Mouse (Mus musculus) retina, embryonic 14.5 days (tissue): ENCODE results near the gene Tomm40.
"Not testable (repeated sequence)": the region's sequence is repeated elsewhere in the genome, so short reads cannot be mapped to it uniquely, and the experiment has no call there.

ENCODE experiments used
- DNase-seq: peaks from one replicate; pipeline ENCODE4 v3.0.0-alpha.2; 2015; ENCODE audit warnings: low spot score

The Tomm40 gene

DNA sequence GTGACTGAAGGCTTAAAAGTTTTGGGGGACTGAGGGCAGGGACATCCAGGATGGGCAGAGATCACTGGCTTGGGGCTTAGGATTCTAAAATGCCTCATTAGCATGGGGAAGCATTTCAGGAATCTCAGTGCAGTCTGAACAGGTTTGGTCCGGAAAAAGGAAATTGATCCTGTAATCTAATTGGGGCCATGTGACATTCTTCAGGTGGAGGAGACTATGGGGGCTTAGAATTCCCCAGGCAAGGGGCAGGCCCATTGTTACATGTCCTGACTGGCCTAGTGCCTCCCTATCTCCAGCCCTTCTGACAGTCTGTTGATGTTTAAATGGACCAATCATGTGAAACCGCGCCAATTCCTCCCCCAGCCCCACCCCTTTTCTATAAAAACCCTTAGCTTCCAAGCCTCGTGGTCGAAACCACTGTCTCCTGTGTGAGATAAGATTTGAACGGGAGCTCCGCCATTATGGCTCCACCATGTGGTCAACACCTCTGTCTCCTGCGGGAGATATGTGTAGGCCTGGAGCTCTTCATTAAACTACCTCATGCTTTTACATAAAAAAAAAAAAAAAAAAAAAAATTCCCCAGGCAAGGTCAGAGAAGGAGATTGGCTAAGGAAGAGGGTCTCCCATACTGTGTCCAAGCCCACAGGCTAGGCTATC is 28.2 kb downstream of the Tomm40 start:
- DNase-seq: not testable (repeated sequence)

DNA sequence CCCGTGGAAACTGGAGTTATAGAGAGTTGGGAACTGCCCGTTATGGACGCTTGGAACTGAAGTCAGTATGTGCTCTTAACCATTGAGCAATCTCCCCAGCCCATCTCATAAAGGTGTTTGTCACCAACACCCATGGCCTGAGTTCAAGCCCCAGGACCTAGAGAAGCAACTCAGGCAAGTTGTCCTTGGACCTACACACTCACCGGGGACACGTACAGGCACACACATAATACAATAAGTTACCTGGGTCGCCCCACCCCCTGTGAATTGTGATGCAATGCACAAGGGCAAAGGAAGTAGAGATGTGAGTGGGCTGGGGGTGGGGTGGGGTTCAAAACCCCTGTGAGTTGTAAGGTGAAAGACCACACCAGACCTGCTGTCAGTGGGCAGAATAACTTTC is 28.7 kb downstream of the Tomm40 start:
- DNase-seq: no peak

DNA sequence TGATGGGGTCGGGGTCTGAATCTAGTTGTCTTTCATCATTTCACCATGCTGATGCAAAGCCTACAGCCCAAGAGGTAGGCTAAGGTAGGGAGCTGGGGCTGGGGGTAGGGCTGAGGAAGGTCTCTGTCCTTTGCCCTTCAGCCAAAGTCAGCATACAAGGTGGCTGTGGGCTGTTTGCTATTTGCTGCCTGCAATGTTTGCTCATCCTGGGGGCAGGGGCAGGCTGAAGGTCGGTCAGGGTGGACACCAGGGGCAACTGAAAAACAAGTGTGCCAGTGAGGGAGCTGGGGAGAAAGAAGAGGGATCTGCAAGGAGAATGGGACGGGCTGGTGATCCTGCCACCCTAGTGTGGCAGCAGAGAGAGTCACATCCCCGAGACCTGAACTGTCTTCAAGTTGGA is 29.9 kb downstream of the Tomm40 start:
- no peak for DNase-seq

- no peak for DNase-seq
These were observed 31.5 kb downstream of the Tomm40 start for GRCm38 (mm10) chr7:19683771-19684201.

- no peak for DNase-seq
These were observed 32.3 kb downstream of the Tomm40 start for GRCm38 (mm10) chr7:19682979-19683378.

- no peak for DNase-seq
These were observed 34.0 kb downstream of the Tomm40 start, which contains the start of the genes Gm44805 and Apoc4 for GRCm38 (mm10) chr7:19681202-19681694. Gm44805 (minus strand) TSS chr7:19681423. Apoc4 (minus strand) TSS chr7:19681479.

DNA sequence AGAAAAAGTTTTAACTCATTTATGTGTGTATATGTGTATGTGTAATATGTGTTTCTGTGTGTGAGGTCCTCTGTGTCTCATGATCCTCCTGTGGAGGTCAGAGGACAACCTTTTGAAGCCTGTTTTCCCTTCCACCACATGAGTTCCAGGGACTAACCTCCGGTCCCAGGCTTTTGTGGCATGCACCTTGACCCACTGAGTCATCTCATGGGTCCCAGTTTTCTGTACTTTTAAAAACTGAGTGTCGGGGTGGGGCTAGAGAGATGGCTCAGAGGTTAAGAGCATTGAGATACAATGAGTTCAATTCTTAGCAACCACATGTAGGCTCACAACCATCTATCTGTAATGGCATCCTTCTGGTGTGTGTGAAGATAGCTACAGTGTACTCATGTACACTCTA is 34.5 kb downstream of the Tomm40 start:
- DNase-seq: no peak

- DNase-seq: no peak
These were observed 36.3 kb downstream of the Tomm40 start for GRCm38 (mm10) chr7:19678901-19679300.

GRCm38 (mm10) chr7:19677872-19678271 is 37.4 kb downstream of the Tomm40 start, which contains the start of gene Apoc2:
Apoc2 (minus strand) TSS chr7:19677941.
- DNase-seq: no peak

GRCm38 (mm10) chr7:19676662-19677061 is 38.6 kb downstream of the Tomm40 start:
- DNase-seq: no peak

- DNase-seq: no peak
These were observed 39.4 kb downstream of the Tomm40 start for GRCm38 (mm10) chr7:19675824-19676223.

DNA sequence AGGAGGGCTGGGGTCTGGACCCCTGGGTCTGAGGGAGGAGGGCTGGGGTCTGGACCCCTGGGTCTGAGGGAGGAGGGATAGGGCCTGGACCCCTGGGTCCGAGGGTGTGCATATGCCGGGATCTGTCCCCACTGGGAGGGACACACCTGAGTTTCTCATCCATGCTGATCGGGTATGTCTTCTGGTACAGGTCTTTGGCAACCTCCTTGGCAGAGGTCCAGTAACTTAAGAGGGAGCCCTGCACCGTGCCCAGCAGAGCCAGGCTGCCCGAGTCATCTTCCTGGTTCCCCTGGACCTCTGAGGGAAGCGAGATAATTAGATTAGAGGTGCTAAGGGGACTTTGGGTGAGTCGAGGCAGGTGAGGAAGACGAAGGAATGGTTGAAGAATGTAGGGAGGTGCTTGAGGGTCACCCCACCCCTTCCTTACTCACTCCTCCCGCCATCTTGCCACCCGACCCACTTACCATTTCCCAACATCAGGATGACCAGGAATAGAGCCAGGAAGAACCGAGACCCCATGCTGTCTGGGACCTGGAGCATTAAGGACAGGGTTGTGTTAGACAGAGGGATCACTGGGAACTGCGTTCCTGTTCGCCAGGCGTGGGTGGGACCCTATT is 42.0 kb downstream of the Tomm40 start:
- DNase-seq: no peak

DNA sequence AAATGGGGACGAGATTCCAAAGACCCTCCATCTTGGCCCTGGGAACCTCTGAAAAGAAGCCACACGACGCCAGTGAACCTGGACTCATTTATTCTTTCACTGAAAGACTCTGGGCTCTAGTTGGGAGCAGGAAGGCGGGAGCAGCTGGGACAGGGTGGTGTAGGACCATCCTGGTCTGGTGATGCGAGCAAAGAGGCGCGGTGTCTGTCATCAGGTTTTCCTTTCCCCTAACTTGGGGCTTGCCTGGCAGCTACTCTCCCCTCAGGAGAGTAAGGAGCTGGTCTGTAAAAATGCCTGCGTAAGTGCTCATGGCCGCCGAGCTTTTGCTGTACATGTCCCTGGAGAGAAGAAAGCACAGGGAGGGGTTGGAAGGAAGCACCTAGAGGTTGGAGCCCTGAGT is 43.7 kb downstream of the Tomm40 start:
- no peak for DNase-seq

GRCm38 (mm10) chr7:19668947-19669721 is 46.1 kb downstream of the Tomm40 start:
- DNase-seq: peak; percentile 97

- DNase-seq: no peak
These were observed 47.8 kb downstream of the Tomm40 start for GRCm38 (mm10) chr7:19667434-19667833.

DNA sequence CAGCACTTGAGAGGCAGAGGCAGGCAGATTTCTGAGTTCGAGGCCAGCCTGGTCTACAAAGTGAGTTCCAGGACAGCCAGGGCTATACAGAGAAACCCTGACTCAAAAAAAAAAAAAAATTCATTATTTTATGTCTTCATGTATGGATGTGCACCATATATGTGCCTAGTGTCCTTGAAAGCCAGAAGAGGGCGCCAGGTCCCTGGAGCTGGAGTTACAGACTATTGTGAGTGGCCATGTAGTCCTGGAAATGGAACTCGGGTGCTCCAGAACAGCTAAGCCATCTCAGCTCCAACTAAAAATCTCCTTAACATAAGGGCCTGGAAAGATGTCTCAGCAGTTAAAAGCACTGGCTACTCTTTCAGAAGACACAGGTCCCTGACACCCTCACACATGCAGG is 48.5 kb downstream of the Tomm40 start:
- DNase-seq: peak; percentile 12

DNA sequence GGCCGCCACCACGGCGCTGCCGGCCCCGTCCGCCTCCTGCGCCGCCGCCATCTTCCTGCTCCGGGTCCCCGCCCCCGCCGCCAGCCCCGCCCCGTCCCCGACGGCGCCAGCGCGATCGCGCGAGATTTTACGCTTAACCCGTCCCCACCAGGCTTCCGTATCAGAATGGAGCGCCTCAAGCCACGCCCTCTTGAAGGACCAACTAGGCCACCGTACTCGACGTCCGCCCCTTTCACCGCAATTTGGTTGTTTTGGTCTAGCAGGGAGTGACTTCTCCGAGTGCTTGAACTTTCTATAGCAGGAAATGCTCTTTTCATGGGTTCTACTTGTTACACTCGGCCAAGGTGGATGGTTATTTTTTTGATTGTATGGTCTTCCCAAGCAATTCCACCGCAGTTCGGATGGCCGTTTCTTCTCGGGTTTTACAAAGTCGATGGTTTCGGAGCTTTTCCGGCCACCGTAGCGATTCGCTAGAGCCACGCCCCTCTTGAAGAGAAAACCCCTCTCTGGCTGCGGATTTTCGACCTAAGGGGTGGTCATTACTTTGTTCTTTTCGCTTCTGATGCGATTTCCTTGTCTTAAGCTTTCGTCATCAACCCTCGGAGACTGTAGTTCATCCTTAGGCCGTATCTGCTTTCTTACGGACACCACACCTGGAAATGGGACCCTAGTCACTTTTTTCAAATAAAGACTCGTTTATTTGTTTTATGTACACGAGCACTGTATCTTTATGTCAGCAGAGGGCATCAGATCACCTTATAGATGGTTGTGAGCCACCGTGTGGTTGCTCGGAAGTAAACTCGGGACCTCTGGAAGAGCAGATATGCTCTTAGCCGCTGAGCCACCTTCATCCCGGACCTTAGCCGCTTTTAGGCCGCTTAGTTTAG is 50.0 kb downstream of the Tomm40 start, which contains the start of gene Clptm1:
Clptm1 (minus strand) TSS at position 79 of the 887 bp plus-strand sequence.
- DNase-seq: peak; percentile 98

DNA sequence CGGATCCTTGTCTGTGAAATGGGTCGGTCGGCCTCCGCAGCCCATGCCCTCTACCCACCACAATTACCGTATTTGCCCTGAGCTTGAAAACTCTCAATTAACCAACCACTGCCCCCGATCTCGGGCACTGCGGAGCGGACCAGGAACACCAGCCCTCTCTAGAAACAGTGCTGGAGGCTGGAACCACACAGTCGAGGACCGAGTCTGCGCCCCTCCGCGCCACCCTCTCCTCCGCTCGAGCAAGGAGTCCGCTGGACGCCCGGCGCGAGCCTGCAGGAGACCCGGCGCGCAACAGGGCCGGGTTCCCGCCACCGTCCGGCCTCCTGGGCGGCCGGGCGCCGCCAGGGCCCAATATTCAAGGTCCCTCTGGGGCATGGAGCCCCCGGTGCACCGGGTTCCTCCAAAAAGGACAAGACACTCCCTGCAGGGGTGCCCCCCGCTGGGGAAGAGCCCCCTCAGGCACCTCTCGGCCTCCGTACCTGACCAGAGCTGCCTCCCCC is 50.7 kb downstream of the Tomm40 start:
- DNase-seq: no peak

GRCm38 (mm10) chr7:19663940-19664339 is 51.3 kb downstream of the Tomm40 start:
- DNase-seq: no peak

DNA sequence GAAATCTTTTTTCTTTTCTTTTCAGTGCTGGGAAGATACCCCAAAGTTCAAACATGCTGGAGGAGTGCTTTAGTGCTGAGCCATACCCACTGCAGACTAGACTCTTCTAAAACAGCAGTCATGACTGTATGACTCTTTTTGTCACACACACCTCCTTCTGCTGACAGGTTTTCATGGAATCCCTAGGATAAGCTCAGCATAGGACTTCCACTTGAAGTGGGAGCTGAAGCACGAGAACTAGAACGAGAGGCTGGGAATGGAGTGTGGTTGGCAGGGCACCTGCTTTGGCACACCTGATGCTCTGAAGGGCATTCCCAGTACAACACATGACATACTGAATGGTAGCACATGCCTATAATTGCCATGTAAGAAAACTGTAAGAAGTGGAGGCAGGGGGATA is 62.6 kb downstream of the Tomm40 start:
- no peak for DNase-seq
